Mouse (Mus musculus) ES-E14 (cell line): Measurements from ENCODE around the gene Nlgn2. TPM values are rescaled to one million over a fixed set of nuclear protein-coding genes. Genes with fewer than 3 reads are reported as not detected.

Experiments
- DNase-seq: peaks from one replicate; pipeline ENCODE4 v3.0.0-alpha.2; 2013; ENCODE audit warnings: low read depth, low spot score
- H3K27ac ChIP-seq: 2 replicates; pipeline ENCODE4 v1.5.1; 2012; ENCODE audit warnings: low read depth, mild to moderate bottlenecking, low read length, moderate library complexity, mixed read lengths; ENCODE audit not compliant: poor library complexity, insufficient read depth, severe bottlenecking
- H3K36me3 ChIP-seq: 2 replicates; pipeline ENCODE4 v1.6.1; 2012; ENCODE audit warnings: mild to moderate bottlenecking, low read length, moderate library complexity, mixed read lengths; ENCODE audit not compliant: control insufficient read depth, poor library complexity, insufficient read depth, severe bottlenecking
- H3K4me1 ChIP-seq, 2 experiments: fragments of 150-350 bp in 1 of 2; sonication (generic) in 1 of 2; 2 replicates each; pipeline ENCODE4 v1.6.1; 2012; ENCODE audit warnings: low read length in 2 of 2, mild to moderate bottlenecking in 1 of 2, mixed read lengths in 1 of 2; ENCODE audit not compliant: control insufficient read depth in 2 of 2, insufficient read depth in 2 of 2, poor library complexity in 1 of 2
- H3K4me3 ChIP-seq, 2 experiments: fragments of 150-350 bp in 1 of 2; sonication (generic) in 1 of 2; 2 replicates each; pipeline ENCODE4 v1.5.1; 2012; ENCODE audit warnings: low read length in 2 of 2, low read depth in 1 of 2, mild to moderate bottlenecking in 1 of 2, mixed read lengths in 1 of 2; ENCODE audit not compliant: insufficient read depth in 1 of 2, poor library complexity in 1 of 2, severe bottlenecking in 1 of 2
- H3K9ac ChIP-seq: 2 replicates; pipeline ENCODE4 v1.6.1; 2012; ENCODE audit warnings: low read depth, mild to moderate bottlenecking, low read length, mixed read lengths; ENCODE audit not compliant: poor library complexity, insufficient read depth, severe bottlenecking
- H3K9me3 ChIP-seq: fragments of 150-350 bp; sonication (generic); 2 replicates; pipeline ENCODE4 v1.6.1; 2012; ENCODE audit warnings: low read depth, mild to moderate bottlenecking, low read length; ENCODE audit not compliant: control insufficient read depth, insufficient read depth
- CHD2 ChIP-seq: IDR thresholded peaks from 2 replicates; pipeline ENCODE4 v1.6.1; 2014; ENCODE audit warnings: mild to moderate bottlenecking, low read depth, low read length, inconsistent platforms
- HCFC1 ChIP-seq: IDR thresholded peaks from 2 replicates; pipeline ENCODE4 v1.6.1; 2012; ENCODE audit warnings: low read length, inconsistent platforms, borderline replicate concordance; ENCODE audit not compliant: insufficient read depth
- MAFK ChIP-seq: IDR thresholded peaks from 2 replicates; pipeline ENCODE4 v1.6.1; 2014; ENCODE audit warnings: mild to moderate bottlenecking, low read depth, low read length, inconsistent platforms; ENCODE audit not compliant: insufficient read depth
- ZC3H11A ChIP-seq: IDR thresholded peaks from 2 replicates; pipeline ENCODE4 v1.6.1; 2012; ENCODE audit warnings: low read depth, mild to moderate bottlenecking, inconsistent platforms, low read length, borderline replicate concordance
- ZNF384 ChIP-seq: IDR thresholded peaks from 2 replicates; pipeline ENCODE4 v1.6.1; 2012; ENCODE audit warnings: low read depth, low read length, inconsistent platforms
- in situ Hi-C, 2 experiments: fragments of 600-800 bp; cut with MboI; formaldehyde crosslinking; loops; one replicate each; pipeline ENCODE4 v1.15.1; 2025; ENCODE audit warnings: low sequenced_read_pairs in 2 of 2, inconsistent platforms in 1 of 2; ENCODE audit not compliant: unreplicated experiment in 2 of 2
- total RNA-seq: library from RNA; depleted of rRNA; stranded (reverse); fragments of 300-350 nt; gene quantifications from 2 replicates; pipeline ENCODE4 v1.2.3, GENCODE M21; 2012

The Nlgn2 gene
- total RNA-seq, 1 experiment, result 8.9 TPM

DNA sequence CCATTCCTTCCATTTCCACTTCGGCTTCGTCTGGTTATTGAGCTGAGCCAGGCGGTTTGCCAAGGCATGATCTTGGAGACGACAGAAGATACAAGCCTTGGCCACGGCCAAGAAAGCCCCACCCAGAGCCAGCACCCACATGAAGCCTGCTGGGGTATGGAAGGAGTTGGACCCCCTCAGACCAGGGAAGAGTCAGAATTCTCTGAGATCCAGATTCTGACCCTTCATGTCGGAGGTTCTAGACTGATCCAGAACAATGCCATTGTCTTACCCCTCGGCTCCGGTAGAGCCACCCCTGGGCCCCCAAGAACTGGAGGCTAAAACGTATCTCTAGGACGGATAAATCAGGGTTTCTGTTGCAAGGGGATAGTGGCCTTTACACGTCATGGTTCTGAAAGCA lies 40.3 kb upstream of the Nlgn2 start, which contains the start of gene Tmem95:
Gene Tmem95 (minus strand): TSS at position 141 of the 400 bp plus-strand sequence.
- H3K27ac ChIP-seq, result peak within 1 kb of the TSS; percentile 67; the same call in 1 of the 2 replicates
- in situ Hi-C loops, result loop anchor here in 1 of 2 experiments (10.0 kb wide), 1 partner anchor 73 kb away; the partner anchor contains the start of genes Fgf11 and Tmem102
- H3K4me1 ChIP-seq, result peaks cover 4 to 27% of the 10 kb centered on the region in 2 experiments; a peak in 3 of 4 replicates
- TF ChIP-seq MAFK (no peak), CHD2 (no peak), HCFC1 (no peak), ZC3H11A (no peak), ZNF384 (no peak)
- DNase-seq, result no peak
- no peaks in the 10 kb centered on the region for H3K36me3 ChIP-seq
- peak within 1 kb of the TSS; percentile 56; the same call in 1 of the 2 replicates for H3K9ac ChIP-seq
- no peaks in the 10 kb centered on the region for H3K9me3 ChIP-seq
- H3K4me3 ChIP-seq, result peak within 1 kb of the TSS; percentile 22 to 26

DNA sequence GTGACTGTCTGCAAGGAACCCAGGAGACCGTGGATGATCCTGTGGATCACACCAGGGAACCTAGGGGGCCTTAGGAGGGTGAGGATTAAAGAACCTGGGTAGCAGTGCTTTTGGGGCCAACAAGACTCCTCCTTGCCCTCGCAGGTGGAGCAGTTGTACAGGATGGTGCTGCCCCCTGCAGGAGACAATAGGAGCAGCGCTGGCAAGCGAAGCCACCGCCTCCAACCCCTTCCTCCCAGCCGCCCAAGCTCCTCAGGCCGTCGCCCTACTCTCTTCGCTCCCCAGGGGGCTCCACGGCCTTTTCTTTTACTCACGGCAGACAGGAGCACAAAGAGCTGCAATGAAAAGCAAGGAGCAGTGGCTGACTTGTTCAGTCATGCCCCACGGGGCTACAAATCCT lies 39.3 kb upstream of the Nlgn2 start:
- DNase-seq, result peak; percentile 97
- H3K9ac ChIP-seq, result peak overlapping the region; percentile 56; the same call in 1 of the 2 replicates
- H3K27ac ChIP-seq, result peak overlapping the region; percentile 67; the same call in 1 of the 2 replicates
- H3K9me3 ChIP-seq, result no peaks in the 10 kb centered on the region
- peaks cover 4 to 27% of the 10 kb centered on the region in 2 experiments; a peak in 3 of 4 replicates for H3K4me1 ChIP-seq
- H3K4me3 ChIP-seq, result peak overlapping the region; percentile 22 to 26
- in situ Hi-C loops, result loop anchor here in 1 of 2 experiments (10.0 kb wide), 1 partner anchor 72 kb away; the partner anchor contains the start of genes Fgf11 and Tmem102
- TF ChIP-seq HCFC1 (no peak), ZC3H11A (peak; percentile 59; the same call in 1 of the 2 replicates)
- no peaks in the 10 kb centered on the region for H3K36me3 ChIP-seq

DNA sequence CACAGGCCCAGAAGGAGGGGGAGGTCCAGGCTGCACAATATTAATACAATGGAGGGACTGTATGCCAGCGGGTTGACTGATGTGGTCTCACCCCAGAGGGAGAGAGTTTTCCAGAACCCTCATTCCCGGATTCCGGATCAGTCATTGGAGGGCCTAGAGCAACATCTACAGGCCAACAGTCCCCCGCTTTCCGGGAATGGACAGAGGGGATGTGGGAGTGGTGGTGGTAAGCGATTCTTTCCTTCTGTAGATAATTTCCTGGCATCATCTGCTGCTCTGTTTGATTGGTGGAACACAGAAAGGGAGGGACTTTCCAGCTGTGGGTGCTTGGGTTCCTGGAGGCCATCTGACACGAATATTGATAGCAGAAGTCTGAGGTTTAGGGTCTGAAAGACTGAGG lies 38.6 kb upstream of the Nlgn2 start:
- in situ Hi-C loops, result loop anchor here in 1 of 2 experiments (10.0 kb wide), 1 partner anchor 71 kb away; the partner anchor contains the start of genes Fgf11 and Tmem102
- Histone ChIP-seq H3K9me3 (no peaks in the 10 kb centered on the region), H3K4me1 (peaks cover 4 to 23% of the 10 kb centered on the region in 2 experiments; a peak in 3 of 4 replicates), H3K9ac (no peak overlapping the region), H3K36me3 (no peaks in the 10 kb centered on the region), H3K27ac (no peak overlapping the region), H3K4me3 (no peak overlapping the region)
- DNase-seq, result no peak
- TF ChIP-seq MAFK (no peak), ZNF384 (no peak), CHD2 (no peak), ZC3H11A (no peak), HCFC1 (no peak)

DNA sequence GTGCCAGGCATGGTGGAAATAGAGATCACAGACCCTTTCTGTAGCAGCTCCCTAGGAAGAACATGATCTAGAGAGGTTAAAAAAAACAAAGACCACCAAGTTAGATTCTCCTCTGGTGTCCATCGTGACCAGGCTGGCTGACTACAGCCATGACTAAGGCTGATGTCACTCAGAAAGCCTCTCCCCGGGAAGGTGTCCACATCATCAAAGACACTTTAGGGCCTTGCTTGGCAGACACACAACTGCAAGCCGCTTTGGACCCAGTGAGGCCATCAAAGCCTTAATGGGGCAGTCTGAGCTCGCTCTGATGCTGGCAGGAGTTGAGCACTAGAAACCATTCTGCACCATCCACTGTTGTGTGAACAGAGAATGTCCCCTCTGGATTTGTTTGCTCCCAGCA lies 34.9 kb upstream of the Nlgn2 start:
- no peak for DNase-seq
- in situ Hi-C loops, result loop anchor here in 1 of 2 experiments (10.0 kb wide), 1 partner anchor 68 kb away; the partner anchor contains the start of genes Fgf11 and Tmem102
- TF ChIP-seq ZC3H11A (no peak), ZNF384 (no peak), MAFK (no peak), HCFC1 (no peak), CHD2 (no peak)
- H3K27ac ChIP-seq, result no peak overlapping the region
- H3K4me3 ChIP-seq, result no peak overlapping the region
- H3K9ac ChIP-seq, result no peak overlapping the region
- no peaks in the 10 kb centered on the region for H3K9me3 ChIP-seq
- H3K36me3 ChIP-seq, result no peaks in the 10 kb centered on the region
- peaks cover 1 to 8% of the 10 kb centered on the region in 2 experiments; a peak in 3 of 4 replicates for H3K4me1 ChIP-seq
